Mouse (Mus musculus) liver, embryonic 14.5 days (tissue): ENCODE measurements at regions not wholly inside any gene's neighbourhood (a gene's known extent, or its start where the extent isn't known, plus 50 kb on each side); places are given as distances from the start of the nearest gene placed in this dataset.

ENCODE experiments used
- ATAC-seq: fragments of 200-750 bp; cut with Nextera tagmentation; 2 replicates; pipeline ENCODE4 v1.8.0; 2017; ENCODE audit warnings: moderate number of reproducible peaks, mild to moderate bottlenecking, moderate library complexity; ENCODE audit not compliant: insufficient read depth
- DNase-seq, 3 experiments: peaks; one replicate each; pipeline ENCODE4 v3.0.0-alpha.2; 2012 to 2013; ENCODE audit warnings: low read depth in 3 of 3, low spot score in 3 of 3
- H3K27ac ChIP-seq: fragments of 300-500 bp; sonication (generic); 2 replicates; pipeline ENCODE4 v1.5.1; 2014; ENCODE audit warnings: moderate library complexity, mild to moderate bottlenecking, control low read depth, inconsistent platforms
- H3K27me3 ChIP-seq: fragments of 300-500 bp; sonication (generic); 2 replicates; pipeline ENCODE4 v1.6.1; 2014; ENCODE audit warnings: mild to moderate bottlenecking, low read length, moderate library complexity; ENCODE audit not compliant: control insufficient read depth, insufficient read depth
- H3K36me3 ChIP-seq: fragments of 300-500 bp; sonication (generic); replicated peaks from 2 replicates; pipeline ENCODE4 v1.6.1; 2014; ENCODE audit warnings: low read depth; ENCODE audit not compliant: control insufficient read depth, insufficient read depth
- H3K4me1 ChIP-seq, 2 experiments: fragments of 200-500 bp in 1 of 2; fragments of 300-500 bp in 1 of 2; sonication (generic) in 1 of 2; replicated peaks; 2 replicates each; pipeline ENCODE4 v1.6.1; 2012 to 2014; ENCODE audit warnings: antibody characterized with exemption in 1 of 2, inconsistent platforms in 1 of 2, low read length in 1 of 2; ENCODE audit not compliant: control insufficient read depth in 2 of 2, insufficient read depth in 2 of 2
- H3K4me2 ChIP-seq: fragments of 300-500 bp; sonication (generic); 2 replicates; pipeline ENCODE4 v1.6.1; 2014; ENCODE audit warnings: low read depth, mild to moderate bottlenecking, control low read depth, moderate library complexity
- H3K4me3 ChIP-seq, 2 experiments: fragments of 200-500 bp in 1 of 2; fragments of 300-500 bp in 1 of 2; sonication (generic) in 1 of 2; 2 replicates each; pipeline ENCODE4 v1.5.1; 2012 to 2014; ENCODE audit warnings: low read depth in 2 of 2, low read length in 2 of 2, mild to moderate bottlenecking in 2 of 2, control low read depth in 1 of 2, inconsistent platforms in 1 of 2, moderate library complexity in 1 of 2; ENCODE audit not compliant: insufficient read depth in 1 of 2
- H3K9ac ChIP-seq: fragments of 300-500 bp; sonication (generic); replicated peaks from 2 replicates; pipeline ENCODE4 v1.6.1; 2014; ENCODE audit warnings: mild to moderate bottlenecking, control low read depth, moderate library complexity
- H3K9me3 ChIP-seq: fragments of 300-500 bp; sonication (generic); 2 replicates; pipeline ENCODE4 v1.6.1; 2016; ENCODE audit warnings: low read length, mixed read lengths; ENCODE audit not compliant: control insufficient read depth
- CTCF ChIP-seq: IDR thresholded peaks from 2 replicates; pipeline ENCODE4 v1.5.1; 2016; ENCODE audit warnings: antibody characterized with exemption, low read depth, control low read depth
- EP300 ChIP-seq: IDR thresholded peaks from 2 replicates; pipeline ENCODE4 v1.6.1; 2016; ENCODE audit warnings: antibody characterized with exemption, low read depth
- WGBS: fragments of 180-500 bp; shearing (Covaris S2); extraction: QIAGEN DNeasy Blood & Tissue Kit; methylation state at CpG from one replicate; pipeline ENCODE4 v1.1.7; 2014; ENCODE audit not compliant: insufficient replicate concordance; 5-methylcytosine and 5-hydroxymethylcytosine counted together

GRCm38 (mm10) chr1:41891730-41892129 is 803.8 kb upstream of the Pou3f3 start:
- Histone ChIP-seq H3K9me3 (no peaks in the 10 kb centered on the region), H3K9ac (no peak overlapping the region), H3K4me1 (no peaks in the 10 kb centered on the region), H3K27me3 (no peaks in the 10 kb centered on the region), H3K36me3 (no peaks in the 10 kb centered on the region), H3K4me3 (no peak overlapping the region), H3K27ac (no peak overlapping the region), H3K4me2 (no peak overlapping the region)
- ATAC-seq = no peak
- TF ChIP-seq CTCF (no peak), EP300 (no peak)
- WGBS = 79% methylated on average over 11 of the region's 11 CpGs
- DNase-seq = no peak

DNA sequence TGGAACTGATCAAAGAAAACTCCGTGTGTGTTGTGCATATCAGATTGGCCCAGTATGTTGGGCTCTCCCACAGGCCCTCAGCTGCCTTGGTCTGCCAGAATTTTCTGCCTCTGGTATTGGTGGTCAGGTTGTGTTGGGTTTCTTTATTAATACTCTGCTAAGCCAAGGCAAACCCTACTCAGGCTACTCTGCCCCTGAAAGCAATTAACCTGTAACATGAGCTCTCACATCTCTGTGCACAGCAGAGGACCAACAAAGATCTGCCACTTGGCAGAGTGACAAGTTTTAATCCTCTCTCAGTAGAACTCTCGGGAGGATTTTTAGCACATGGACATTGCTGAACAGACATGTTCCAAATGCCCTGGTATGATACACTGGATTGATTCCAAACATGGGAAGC is 803.2 kb upstream of the Pou3f3 start:
- Histone ChIP-seq H3K9me3 (no peaks in the 10 kb centered on the region), H3K27ac (no peak overlapping the region), H3K4me1 (no peaks in the 10 kb centered on the region), H3K27me3 (no peaks in the 10 kb centered on the region), H3K36me3 (no peaks in the 10 kb centered on the region), H3K9ac (no peak overlapping the region), H3K4me3 (no peak overlapping the region), H3K4me2 (no peak overlapping the region)
- ATAC-seq = no peak
- no peak for TF ChIP-seq EP300
- no peak for TF ChIP-seq CTCF
- no peak for DNase-seq
- WGBS = 43% methylated on average over 2 of the region's 2 CpGs

GRCm38 (mm10) chr1:41897768-41898330 is 797.7 kb upstream of the Pou3f3 start:
- Histone ChIP-seq H3K4me3 (no peak overlapping the region), H3K27ac (no peak overlapping the region), H3K36me3 (no peaks in the 10 kb centered on the region), H3K4me2 (no peak overlapping the region), H3K4me1 (no peaks in the 10 kb centered on the region), H3K27me3 (no peaks in the 10 kb centered on the region), H3K9ac (no peak overlapping the region), H3K9me3 (no peaks in the 10 kb centered on the region)
- no peak for TF ChIP-seq EP300
- no peak for TF ChIP-seq CTCF
- WGBS = 58% methylated on average over 4 of the region's 4 CpGs
- DNase-seq (no peak), ATAC-seq (no peak)

- Histone ChIP-seq H3K9me3 (no peaks in the 10 kb centered on the region), H3K27me3 (no peaks in the 10 kb centered on the region), H3K9ac (no peak overlapping the region), H3K27ac (no peak overlapping the region), H3K36me3 (no peaks in the 10 kb centered on the region), H3K4me1 (no peaks in the 10 kb centered on the region), H3K4me2 (no peak overlapping the region), H3K4me3 (no peak overlapping the region)
- TF ChIP-seq CTCF (no peak), EP300 (no peak)
- 58% methylated on average over 6 of the region's 6 CpGs for WGBS
- DNase-seq (no peak), ATAC-seq (no peak)
Measured at GRCm38 (mm10) chr1:41900370-41900769, 795.2 kb upstream of the Pou3f3 start.

DNA sequence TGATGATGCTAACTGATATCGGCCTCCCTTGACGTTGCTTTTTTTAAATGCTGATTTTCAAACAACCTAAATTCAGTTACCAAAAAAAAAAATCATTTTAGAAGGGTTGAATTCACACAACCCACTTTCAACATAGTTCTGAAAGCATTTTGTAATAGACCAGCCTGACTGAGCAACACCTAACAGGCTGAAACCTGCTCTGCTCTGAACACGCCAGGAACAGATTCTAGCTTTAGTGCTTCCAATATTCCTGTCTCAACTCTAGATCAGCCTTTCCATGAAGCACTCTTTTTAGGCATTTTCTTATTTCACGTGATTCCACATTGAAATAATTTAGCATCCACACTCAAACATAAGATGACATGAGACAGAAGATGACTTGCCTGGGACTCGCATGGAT is 789.6 kb upstream of the Pou3f3 start:
- H3K4me2 ChIP-seq = no peak overlapping the region
- no peak overlapping the region for H3K27ac ChIP-seq
- H3K27me3 ChIP-seq = no peaks in the 10 kb centered on the region
- no peak for ATAC-seq
- H3K4me3 ChIP-seq = no peak overlapping the region
- WGBS = 65% methylated on average over 5 of the region's 5 CpGs
- no peaks in the 10 kb centered on the region for H3K4me1 ChIP-seq
- TF ChIP-seq CTCF (no peak), EP300 (no peak)
- no peaks in the 10 kb centered on the region for H3K9me3 ChIP-seq
- no peak overlapping the region for H3K9ac ChIP-seq
- DNase-seq = no peak
- H3K36me3 ChIP-seq = no peaks in the 10 kb centered on the region
